Mouse (Mus musculus): ENCODE measurements at regions not wholly inside any gene's neighbourhood (a gene's known extent, or its start where the extent isn't known, plus 50 kb on each side); places are given as distances from the start of the nearest gene placed in this dataset.

GRCm38 (mm10) chr7:68858471-68859210, 109.6 kb upstream of the Arrdc4 start:
- no peak for TF ChIP-seq CTCF (IDR thresholded peaks at IDR 0.05; ENCODE audit: insufficient read depth, low read depth, low read length)
- TF ChIP-seq POLR2A (IDR thresholded peaks at IDR 0.05; ENCODE audit: insufficient read depth, low read depth, low read length), result no peak
